Mouse (Mus musculus) forebrain, postnatal 0 days (tissue): ENCODE measurements around the gene Ccdc105. TPM values are rescaled to one million over a fixed set of nuclear protein-coding genes. Genes with fewer than 3 reads are reported as not detected.

ENCODE experiments used
- ATAC-seq: fragments of 200-750 bp; cut with Nextera tagmentation; 2 replicates; pipeline ENCODE4 v1.8.0; 2017; ENCODE audit warnings: mild to moderate bottlenecking, moderate library complexity
- DNase-seq: peaks from one replicate; pipeline ENCODE4 v3.0.0-alpha.2; 2015
- H3K27ac ChIP-seq: fragments of 300-500 bp; sonication (generic); 2 replicates; pipeline ENCODE4 v1.5.1; 2014; ENCODE audit warnings: low read depth, mild to moderate bottlenecking, antibody characterized with exemption, low read length, moderate library complexity, mixed read lengths
- H3K27me3 ChIP-seq: fragments of 300-500 bp; sonication (generic); 2 replicates; pipeline ENCODE4 v1.6.1; 2014; ENCODE audit warnings: mild to moderate bottlenecking, low read length, mixed read lengths; ENCODE audit not compliant: insufficient read depth
- H3K36me3 ChIP-seq: fragments of 300-500 bp; sonication (generic); 2 replicates; pipeline ENCODE4 v1.6.1; 2014; ENCODE audit warnings: mild to moderate bottlenecking, moderate library complexity; ENCODE audit not compliant: insufficient read depth
- H3K4me1 ChIP-seq: fragments of 300-500 bp; sonication (generic); 2 replicates; pipeline ENCODE4 v1.6.1; 2014; ENCODE audit warnings: antibody characterized with exemption; ENCODE audit not compliant: insufficient read depth
- H3K4me2 ChIP-seq: fragments of 300-500 bp; sonication (generic); 2 replicates; pipeline ENCODE4 v1.6.1; 2014; ENCODE audit warnings: low read depth, mild to moderate bottlenecking, moderate library complexity
- H3K4me3 ChIP-seq: fragments of 300-500 bp; sonication (generic); 2 replicates; pipeline ENCODE4 v1.5.1; 2014; ENCODE audit warnings: low read depth, low read length, mixed read lengths
- H3K9ac ChIP-seq: fragments of 300-500 bp; sonication (generic); 2 replicates; pipeline ENCODE4 v1.6.1; 2014; ENCODE audit warnings: mild to moderate bottlenecking
- H3K9me3 ChIP-seq: fragments of 300-500 bp; sonication (generic); 2 replicates; pipeline ENCODE4 v1.6.1; 2016; ENCODE audit warnings: low read length
- CTCF ChIP-seq: sonication (generic); IDR thresholded peaks from 2 replicates; pipeline ENCODE4 v1.5.1; 2016; ENCODE audit warnings: antibody characterized with exemption, control low read depth, low read depth
- WGBS: fragments of 180-500 bp; shearing (Covaris S2); extraction: QIAGEN DNeasy Blood & Tissue Kit; methylation state at CpG from one replicate; pipeline ENCODE4 v1.1.7; 2014; 5-methylcytosine and 5-hydroxymethylcytosine counted together
- polyA plus RNA-seq: library from polyadenylated mRNA; unstranded; fragments of >200 nt; fragmentation: Nextera tagmentation; extraction: Ambion mirVana; gene quantifications from 2 replicates; pipeline ENCODE4 v1.2.1, GENCODE M21; 2015
- total RNA-seq: library from RNA; depleted of rRNA; stranded (reverse); fragments of >200 nt; gene quantifications from 2 replicates; pipeline ENCODE4 v1.2.3, GENCODE M21; 2014

The Ccdc105 gene
- total and polyA plus RNA-seq, 2 experiments from 2014 or later: 0.17 TPM; not detected in 1

GRCm38 (mm10) chr10:78743721-78744120, 9.1 kb downstream of the Ccdc105 start:
- no peak overlapping the region for H3K4me3 ChIP-seq
- H3K4me2 ChIP-seq: no peak overlapping the region
- no peaks in the 10 kb centered on the region for H3K4me1 ChIP-seq
- TF ChIP-seq CTCF: 0 out of 2 replicates have a peak, but pooled peaks have one; percentile 10
- H3K27ac ChIP-seq: no peak overlapping the region
- H3K9me3 ChIP-seq: no peaks in the 10 kb centered on the region
- H3K27me3 ChIP-seq: no peaks in the 10 kb centered on the region; the same call in 1 of the 2 replicates
- DNase-seq (no peak), ATAC-seq (no peak)
- H3K9ac ChIP-seq: no peak overlapping the region
- no peaks in the 10 kb centered on the region for H3K36me3 ChIP-seq

- Histone ChIP-seq H3K9ac (no peak overlapping the region), H3K36me3 (no peaks in the 10 kb centered on the region), H3K27ac (no peak overlapping the region), H3K27me3 (no peaks in the 10 kb centered on the region; the same call in 1 of the 2 replicates), H3K4me2 (no peak overlapping the region), H3K4me3 (no peak overlapping the region), H3K9me3 (no peaks in the 10 kb centered on the region), H3K4me1 (no peaks in the 10 kb centered on the region)
- no peak for TF ChIP-seq CTCF
- DNase-seq: no peak
- ATAC-seq: no peak
- 82% methylated on average over 4 of the region's 4 CpGs for WGBS
Observed at GRCm38 (mm10) chr10:78739821-78740220, 13.0 kb downstream of the Ccdc105 start.

- peak; percentile 59 for ATAC-seq
Observed at GRCm38 (mm10) chr10:78727876-78728275, 25.0 kb downstream of the Ccdc105 start.

GRCm38 (mm10) chr10:78727035-78727434, 25.8 kb downstream of the Ccdc105 start:
- Histone ChIP-seq H3K4me3 (no peak overlapping the region), H3K27me3 (no peaks in the 10 kb centered on the region), H3K4me2 (no peak overlapping the region), H3K9ac (no peak overlapping the region), H3K9me3 (no peaks in the 10 kb centered on the region), H3K27ac (no peak overlapping the region), H3K36me3 (no peaks in the 10 kb centered on the region), H3K4me1 (peaks cover 5% of the 10 kb centered on the region)
- TF ChIP-seq CTCF: no peak
- WGBS: 37% methylated on average over 3 of the region's 3 CpGs
- peak; percentile 70 for ATAC-seq
- DNase-seq: peak; percentile 65

More at GRCm38 (mm10) chr10:78727876-78728275, 25.0 kb downstream of the Ccdc105 start:
- Histone ChIP-seq H3K4me3 (no peak overlapping the region), H3K4me1 (peaks cover 5% of the 10 kb centered on the region; the same call in 1 of the 2 replicates), H3K9ac (no peak overlapping the region), H3K4me2 (no peak overlapping the region), H3K27ac (no peak overlapping the region), H3K27me3 (no peaks in the 10 kb centered on the region), H3K36me3 (no peaks in the 10 kb centered on the region), H3K9me3 (no peaks in the 10 kb centered on the region)
- DNase-seq: peak; percentile 59
- 60% methylated on average over 5 of the region's 5 CpGs for WGBS
- no peak for TF ChIP-seq CTCF

- WGBS: 11% methylated on average over 2 of the region's 2 CpGs
Observed at GRCm38 (mm10) chr10:78723416-78723815, 29.4 kb downstream of the Ccdc105 start.

GRCm38 (mm10) chr10:78722654-78723053, 30.2 kb downstream of the Ccdc105 start:
- ATAC-seq (peak; percentile 86), DNase-seq (peak; percentile 86)
- Histone ChIP-seq H3K9me3 (no peaks in the 10 kb centered on the region), H3K4me2 (no peak overlapping the region), H3K36me3 (no peaks in the 10 kb centered on the region), H3K4me3 (no peak overlapping the region), H3K9ac (no peak overlapping the region), H3K4me1 (peaks cover 5% of the 10 kb centered on the region), H3K27me3 (no peaks in the 10 kb centered on the region), H3K27ac (no peak overlapping the region)
- no peak for TF ChIP-seq CTCF
- WGBS: 24% methylated on average over 2 of the region's 2 CpGs

More at GRCm38 (mm10) chr10:78723416-78723815, 29.4 kb downstream of the Ccdc105 start:
- peaks cover 5% of the 10 kb centered on the region for H3K4me1 ChIP-seq
- H3K27me3 ChIP-seq: no peaks in the 10 kb centered on the region
- no peak overlapping the region for H3K4me2 ChIP-seq
- peak; percentile 12 for ATAC-seq
- H3K27ac ChIP-seq: no peak overlapping the region
- no peaks in the 10 kb centered on the region for H3K9me3 ChIP-seq
- H3K36me3 ChIP-seq: no peaks in the 10 kb centered on the region
- peak; percentile 49 for DNase-seq
- no peak overlapping the region for H3K4me3 ChIP-seq
- H3K9ac ChIP-seq: no peak overlapping the region
- TF ChIP-seq CTCF: no peak

GRCm38 (mm10) chr10:78722036-78722435, 30.8 kb downstream of the Ccdc105 start:
- no peak for TF ChIP-seq CTCF
- 81% methylated on average over 5 of the region's 5 CpGs for WGBS
- no peak for DNase-seq
- H3K27ac ChIP-seq: no peak overlapping the region
- no peaks in the 10 kb centered on the region for H3K9me3 ChIP-seq
- no peaks in the 10 kb centered on the region for H3K27me3 ChIP-seq
- no peaks in the 10 kb centered on the region for H3K36me3 ChIP-seq
- no peak for ATAC-seq
- H3K4me1 ChIP-seq: peaks cover 5% of the 10 kb centered on the region
- no peak overlapping the region for H3K9ac ChIP-seq
- no peak overlapping the region for H3K4me3 ChIP-seq
- H3K4me2 ChIP-seq: no peak overlapping the region

- Histone ChIP-seq H3K9me3 (no peaks in the 10 kb centered on the region), H3K4me2 (no peak within 1 kb of the TSS), H3K4me1 (no peaks in the 10 kb centered on the region; the same call in 1 of the 2 replicates), H3K9ac (no peak within 1 kb of the TSS), H3K27ac (no peak within 1 kb of the TSS), H3K36me3 (no peaks in the 10 kb centered on the region), H3K27me3 (no peaks in the 10 kb centered on the region), H3K4me3 (no peak within 1 kb of the TSS)
- no peak for TF ChIP-seq CTCF
- DNase-seq (no peak), ATAC-seq (no peak)
- WGBS: 70% methylated on average over 11 of the region's 11 CpGs
Observed at GRCm38 (mm10) chr10:78718056-78718455, 34.8 kb downstream of the Ccdc105 start, which contains the start of gene Casp14. Casp14 (minus strand) TSS chr10:78718294.
